Mouse (Mus musculus) right cerebral cortex, postnatal 25 days (tissue): ENCODE results near the gene Efcab6.

Experiments
- DNase-seq: peaks from one replicate; pipeline ENCODE4 v3.0.0; 2022

Efcab6 gene

DNA sequence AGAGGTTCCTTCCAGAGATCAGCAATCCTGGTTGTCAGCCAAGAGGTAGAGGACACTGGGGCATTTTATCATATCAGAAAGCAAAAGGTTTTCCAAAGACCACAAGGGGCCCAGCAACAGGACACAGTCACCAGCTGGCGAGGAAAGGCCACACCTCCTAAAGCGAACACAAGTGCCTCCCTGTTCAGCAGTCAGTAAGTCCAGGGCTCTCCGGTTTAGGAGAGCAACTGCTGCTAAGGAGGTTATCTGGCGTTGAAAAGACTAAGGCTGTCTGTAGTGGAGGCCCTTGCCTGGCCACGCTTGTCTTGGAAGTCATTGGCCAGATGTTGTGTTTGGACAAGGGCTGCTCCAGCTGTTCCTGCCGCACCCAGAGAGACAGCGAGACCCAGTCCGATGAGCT lies 100.1 kb downstream of the Efcab6 start:
- DNase-seq = no peak

DNA sequence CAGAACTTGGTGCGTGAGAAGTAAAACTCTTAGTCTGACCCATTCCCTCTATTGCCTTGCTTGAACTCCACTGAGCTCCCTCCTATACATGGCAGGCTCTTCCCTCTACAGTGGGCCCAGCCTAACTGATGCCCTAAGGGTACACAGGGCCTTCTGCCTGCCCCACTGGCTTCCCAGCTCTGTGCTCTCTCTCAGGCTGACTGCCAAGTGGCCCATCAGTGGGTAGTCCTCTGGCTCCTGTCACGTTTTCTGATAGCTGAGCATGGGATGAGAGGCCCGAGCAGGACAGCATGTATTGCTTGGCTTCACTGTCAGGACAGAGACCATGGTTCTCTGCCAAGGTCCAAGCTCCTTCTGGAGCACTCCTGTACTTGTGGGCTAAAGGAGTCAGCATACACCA lies 106.8 kb downstream of the Efcab6 start:
- DNase-seq = no peak

DNA sequence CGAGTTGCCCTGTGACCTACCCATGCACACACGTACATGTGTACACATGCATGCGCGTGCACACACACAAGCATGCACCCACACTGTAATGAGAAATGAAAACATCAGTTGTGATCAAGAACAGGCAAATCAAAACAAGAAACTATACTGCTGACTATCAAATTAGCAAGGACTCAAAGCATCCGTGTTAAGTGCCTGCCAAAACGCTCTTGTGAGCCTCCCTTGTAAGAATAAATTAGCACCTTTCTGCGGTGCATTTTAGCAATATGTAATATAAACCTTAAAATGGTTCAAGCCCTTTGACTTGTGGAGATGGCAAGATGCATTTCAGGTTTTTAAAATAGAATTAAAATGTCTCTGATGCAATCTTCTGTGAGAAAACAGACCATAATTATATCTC lies 108.2 kb downstream of the Efcab6 start:
- DNase-seq = no peak

DNA sequence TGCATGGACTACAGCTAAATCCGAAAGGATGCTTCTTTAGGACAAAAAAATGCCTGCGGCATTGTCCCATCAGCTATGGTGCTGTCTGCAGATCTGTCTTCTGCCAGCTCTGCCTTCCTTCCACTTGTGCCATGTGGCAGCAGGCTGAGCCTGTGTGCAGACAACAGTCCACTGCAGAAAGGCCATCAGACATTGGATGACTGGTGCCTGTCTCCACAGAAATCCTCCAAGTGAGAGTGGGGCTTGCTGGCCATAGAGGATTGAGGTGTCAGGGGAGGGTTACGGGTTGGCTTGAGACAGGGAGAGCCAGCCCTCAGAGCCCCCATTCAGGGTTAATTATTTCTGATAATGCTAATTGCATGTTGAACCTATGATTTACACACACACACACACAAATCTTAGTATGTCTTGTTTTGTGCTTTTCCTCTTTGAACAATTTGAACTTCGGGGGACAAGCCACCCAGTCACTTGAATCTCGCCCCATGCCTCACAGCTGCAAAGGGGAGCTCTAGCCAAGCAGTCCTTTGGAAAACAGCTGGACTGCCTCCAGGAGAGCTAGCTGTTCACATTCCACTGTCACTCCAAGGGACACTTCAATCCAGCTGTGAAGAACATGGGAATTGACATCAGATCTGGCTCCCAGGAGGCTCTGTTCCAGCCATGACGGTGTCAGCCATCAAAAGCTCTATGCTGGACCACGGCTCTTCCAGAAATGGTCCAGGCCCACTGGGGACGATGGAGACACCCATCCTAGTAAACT lies 109.1 kb downstream of the Efcab6 start:
- DNase-seq = no peak

DNA sequence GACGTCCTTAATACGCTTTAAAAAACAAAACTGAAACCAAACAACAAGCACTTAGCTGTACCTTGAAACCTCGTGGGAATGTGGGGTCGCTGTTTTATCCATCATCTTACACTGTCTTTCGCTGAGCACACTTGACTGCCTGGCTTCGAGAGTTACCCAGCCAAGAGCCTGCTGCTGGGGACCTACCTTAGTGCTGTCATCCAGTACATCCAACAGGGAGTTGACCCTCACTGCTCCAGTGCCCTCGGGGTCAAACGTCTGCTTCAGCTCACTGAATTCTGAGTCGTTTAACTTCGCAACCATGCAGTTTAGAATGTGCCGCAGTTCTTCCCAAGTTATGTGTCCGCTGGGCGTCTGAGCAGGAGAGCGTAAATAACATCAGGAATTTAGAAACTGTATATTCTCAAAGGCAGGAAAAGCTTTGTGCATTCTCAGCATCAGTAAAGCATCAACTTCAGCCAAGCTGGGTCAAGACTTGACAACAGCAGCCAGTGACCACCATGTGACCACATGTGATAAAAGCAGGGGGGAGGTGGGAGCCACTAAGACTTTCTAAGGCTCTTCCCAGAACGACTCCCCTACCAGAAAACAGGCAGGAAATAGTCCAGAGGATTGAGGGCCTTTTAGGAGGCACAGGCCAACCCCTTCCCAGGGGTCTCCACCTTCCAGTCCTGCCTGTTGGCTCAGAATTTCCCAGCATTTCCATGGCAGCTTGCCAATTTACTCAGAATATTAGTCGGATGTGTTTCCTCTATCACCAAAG lies 115.3 kb downstream of the Efcab6 start:
- no peak for DNase-seq

DNA sequence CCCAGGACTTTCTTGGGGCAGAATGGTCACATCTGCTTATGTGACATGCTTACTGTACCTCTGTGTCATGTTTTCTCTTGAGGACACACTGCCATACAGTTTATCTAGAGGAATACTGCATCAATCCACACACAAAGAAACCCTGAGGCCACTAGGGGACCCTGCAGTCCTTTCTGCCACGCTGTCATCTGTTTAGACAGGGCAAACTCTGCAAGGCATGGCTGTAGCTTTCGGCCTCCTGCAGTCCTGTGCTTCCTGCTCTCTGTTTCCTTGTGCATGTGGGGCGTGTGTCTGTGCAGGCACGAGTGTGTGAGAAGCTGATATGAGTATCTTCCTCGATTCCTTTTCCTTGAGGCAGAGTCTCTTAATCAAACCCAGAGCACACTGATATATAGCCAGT lies 125.5 kb downstream of the Efcab6 start:
- no peak for DNase-seq

DNA sequence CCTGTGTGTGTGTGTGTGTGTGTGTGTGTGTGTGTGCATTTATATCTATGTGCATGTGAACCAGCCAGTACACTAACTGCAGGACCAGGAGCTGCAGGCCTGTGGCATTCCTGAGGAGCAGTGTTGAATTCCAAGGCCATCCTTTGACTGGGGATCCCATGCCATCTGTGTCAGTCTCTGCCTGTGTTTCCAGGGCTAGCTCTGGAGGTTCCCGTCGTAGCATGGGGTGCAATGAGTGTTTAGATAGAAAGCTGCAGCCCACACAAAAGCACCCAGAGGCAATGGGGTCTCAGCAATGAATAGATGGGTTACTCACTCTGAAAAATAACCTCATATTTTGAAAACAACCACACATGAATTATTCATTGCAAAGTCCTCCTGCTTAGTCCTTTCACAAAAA lies 126.7 kb downstream of the Efcab6 start:
- no peak for DNase-seq

DNA sequence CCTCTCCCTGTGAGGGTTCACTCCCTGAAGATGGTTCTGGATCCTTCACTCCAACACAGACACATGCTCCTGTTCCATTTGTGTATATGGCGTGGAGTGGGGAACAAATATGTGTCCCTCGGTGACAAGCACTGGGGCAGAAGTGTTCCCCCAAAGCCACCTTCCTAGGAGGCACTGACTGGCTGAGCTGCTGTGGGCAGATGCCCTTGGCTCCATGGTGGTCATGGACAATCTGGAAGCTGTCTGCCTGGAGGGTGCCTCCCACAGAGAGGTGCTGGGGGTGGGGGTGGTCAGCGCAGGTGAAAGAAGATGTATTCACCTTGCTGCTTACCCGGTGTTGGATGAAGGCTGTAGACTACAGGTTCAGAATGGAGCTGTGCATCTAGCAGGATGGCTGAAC lies 128.7 kb downstream of the Efcab6 start:
- DNase-seq = no peak

DNA sequence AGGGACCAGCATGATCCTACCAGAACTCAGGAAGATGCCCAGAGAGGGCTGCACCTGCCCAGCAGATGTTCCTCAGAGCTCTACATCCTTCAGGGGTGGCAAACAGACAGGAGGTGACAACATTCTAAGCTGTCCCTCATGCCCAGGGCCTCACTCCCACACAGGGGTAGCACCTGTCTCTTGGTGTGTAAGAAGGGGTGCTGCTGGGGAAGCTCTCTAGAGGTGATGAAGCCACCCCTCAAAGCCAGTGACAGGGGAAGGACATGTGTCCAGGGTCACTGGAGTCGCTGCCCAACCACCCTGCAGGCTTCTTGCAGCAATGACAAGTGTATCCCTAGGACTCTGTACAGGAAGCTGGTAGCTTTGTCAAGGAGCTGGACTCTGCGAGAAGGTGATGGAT lies 130.4 kb downstream of the Efcab6 start:
- no peak for DNase-seq

DNA sequence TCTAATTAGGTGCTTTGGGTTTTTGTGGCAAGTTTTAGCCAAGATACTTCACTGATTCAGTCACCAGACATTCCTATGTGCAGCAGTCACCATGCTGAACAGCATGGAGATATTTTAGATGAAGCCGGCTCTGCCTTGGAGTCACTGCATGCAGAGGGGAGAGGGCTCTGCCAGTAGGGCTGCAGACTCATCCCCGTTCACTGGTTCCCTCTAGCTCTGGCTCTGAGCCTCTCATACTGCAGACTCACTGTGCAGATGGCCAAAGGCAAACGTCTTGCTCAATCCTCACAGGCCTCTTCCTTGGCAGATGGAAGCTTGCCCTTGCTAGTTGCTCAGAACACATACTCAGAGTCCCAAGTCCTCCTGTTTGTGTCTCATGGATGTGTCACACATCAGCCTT lies 139.8 kb downstream of the Efcab6 start:
- no peak for DNase-seq

DNA sequence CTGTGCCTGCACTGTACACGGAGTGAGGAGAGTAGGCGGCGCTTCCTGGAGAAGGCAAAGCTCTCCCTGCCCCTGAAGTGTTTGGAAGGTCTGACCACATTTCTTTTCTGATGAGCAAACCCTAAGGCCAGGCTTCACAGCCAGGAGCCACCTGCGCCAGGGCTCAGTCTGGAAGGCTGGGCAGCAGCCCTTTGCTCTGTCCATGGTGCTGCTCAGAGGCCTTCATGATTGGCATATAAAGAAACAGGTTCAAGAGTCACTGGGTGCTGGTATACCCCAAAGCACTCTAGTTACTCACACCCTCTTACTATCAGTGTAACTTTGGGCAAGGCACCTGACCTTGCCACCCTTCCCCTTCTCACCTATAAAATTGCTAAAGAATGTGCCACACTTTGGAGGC lies 140.5 kb downstream of the Efcab6 start:
- DNase-seq = no peak

DNA sequence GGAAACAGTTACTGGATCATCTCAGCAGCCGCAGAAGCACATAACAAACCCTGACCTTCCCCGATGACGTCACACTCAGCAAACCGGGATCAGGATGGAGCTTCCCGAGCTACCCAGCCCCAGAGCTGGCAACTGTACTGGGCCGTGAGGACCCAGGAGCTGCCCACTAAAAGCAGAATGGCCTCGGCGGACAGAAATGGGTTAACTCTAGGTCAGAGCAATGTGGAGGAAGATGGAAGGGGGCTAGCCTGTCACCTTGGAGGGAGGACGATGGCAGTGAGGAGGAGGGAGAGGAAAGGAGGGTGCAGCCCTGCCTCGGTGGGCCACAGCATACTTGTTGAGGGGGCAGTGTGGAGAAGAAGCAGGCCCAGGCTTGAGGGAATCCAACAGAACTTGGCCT lies 149.8 kb downstream of the Efcab6 start:
- no peak for DNase-seq

DNA sequence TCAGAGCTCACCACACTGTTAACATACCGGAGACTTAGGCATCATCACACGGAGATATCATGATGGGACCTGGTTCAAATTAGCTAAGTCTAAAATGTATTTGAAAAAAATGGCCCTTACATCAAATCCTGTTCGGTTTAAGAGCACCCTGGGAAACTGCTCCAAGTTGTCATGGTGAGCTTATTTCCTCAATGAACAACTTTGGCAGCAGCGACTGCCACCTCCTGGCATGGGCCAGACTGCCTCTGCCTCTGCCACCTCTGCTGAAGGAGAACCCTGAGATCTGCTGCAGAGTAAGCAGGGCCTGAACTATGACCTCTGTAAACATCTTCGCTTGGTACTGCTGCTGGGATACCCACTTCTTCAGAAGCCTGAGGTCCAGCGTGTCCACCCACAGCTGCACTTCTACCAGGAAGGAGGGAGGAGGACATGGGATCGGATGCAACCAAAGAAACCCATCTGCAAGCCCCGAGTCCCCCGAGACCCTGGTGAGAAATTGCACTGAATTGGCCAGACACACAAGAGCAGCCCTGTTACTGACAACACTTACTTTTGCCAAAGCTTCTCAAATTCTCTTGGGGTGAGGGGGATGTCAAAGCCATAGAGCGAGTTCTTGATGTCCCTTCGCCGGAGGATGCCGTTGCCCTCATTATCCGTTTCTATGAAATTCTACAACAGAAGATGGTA lies 152.0 kb downstream of the Efcab6 start:
- DNase-seq = no peak

DNA sequence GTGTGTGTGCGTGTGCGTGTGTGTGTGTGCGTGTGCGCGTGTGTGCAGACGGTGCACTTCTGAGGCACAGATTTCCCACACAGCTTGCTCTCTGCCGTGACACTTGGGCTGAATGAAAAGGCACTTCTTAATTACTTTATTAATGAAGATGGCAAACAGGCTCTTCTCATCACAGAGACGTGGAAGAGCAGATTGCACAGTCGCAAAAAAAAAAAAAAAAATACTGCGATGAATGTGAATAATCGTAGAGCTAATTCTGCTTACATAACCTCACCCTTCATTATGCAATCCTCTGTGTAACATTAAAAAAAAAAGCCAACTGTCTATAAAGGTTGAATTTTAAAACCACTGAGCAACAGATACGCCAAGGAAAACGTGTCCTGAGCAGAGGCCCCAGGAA lies 158.7 kb downstream of the Efcab6 start:
- DNase-seq = no peak

DNA sequence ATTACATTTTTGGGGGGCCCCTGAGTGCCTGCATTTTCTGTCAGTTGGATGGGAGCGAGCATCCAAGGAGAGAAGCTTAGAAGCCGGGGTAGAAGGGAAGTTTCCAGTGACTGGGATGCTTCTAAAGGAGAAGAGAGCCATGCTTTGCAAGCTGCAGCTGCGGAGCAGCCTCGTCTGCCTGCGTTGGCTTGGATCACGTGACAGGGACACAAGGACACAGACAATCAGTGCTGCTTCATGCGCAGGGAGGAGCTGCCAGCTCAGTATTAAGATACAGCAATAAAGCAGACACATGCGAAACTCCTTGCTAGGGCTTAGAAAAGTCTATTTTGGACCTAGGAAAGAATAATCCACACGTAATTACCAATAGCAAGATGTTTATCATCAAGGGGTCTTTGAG lies 167.9 kb downstream of the Efcab6 start:
- peak; percentile 53 for DNase-seq

DNA sequence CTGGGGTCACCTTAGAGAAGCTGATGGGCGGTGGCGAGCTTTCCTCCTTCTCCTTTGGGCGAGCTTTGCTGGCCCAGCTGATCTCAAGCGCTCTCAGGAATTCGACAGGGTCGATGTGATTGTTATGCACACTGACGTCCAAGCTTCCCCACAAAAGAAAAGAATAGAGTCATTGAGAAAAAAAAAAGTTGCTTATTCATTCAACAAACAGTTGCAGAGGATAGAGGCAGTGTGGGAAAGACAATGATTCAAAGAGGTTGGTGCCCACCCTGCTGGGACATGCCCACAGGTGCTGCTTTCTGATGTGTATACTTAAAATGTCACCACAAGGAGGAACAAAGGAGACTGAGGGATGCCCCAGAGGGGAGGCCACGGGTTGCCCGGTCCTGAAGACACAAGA lies 169.2 kb downstream of the Efcab6 start:
- no peak for DNase-seq

DNA sequence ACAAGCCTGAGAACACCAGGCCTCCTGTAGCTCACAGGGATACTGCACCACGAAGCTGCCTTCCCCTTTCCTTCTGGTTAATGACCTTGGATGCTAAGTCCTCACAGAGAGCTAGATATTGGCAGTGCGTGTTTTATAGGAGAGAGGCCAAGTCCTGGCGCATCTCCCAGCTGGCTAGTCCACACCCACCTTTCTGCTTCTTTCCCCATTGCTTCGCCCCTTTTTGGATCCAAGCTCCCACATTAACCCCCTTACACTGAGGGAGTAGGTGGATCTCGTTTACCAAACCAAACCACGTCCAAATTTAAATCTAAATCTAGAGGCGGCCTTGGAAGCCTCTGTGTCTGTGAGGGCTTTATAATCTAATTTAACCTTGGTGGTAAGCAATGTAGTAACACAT lies 170.9 kb downstream of the Efcab6 start:
- DNase-seq = peak; percentile 36

DNA sequence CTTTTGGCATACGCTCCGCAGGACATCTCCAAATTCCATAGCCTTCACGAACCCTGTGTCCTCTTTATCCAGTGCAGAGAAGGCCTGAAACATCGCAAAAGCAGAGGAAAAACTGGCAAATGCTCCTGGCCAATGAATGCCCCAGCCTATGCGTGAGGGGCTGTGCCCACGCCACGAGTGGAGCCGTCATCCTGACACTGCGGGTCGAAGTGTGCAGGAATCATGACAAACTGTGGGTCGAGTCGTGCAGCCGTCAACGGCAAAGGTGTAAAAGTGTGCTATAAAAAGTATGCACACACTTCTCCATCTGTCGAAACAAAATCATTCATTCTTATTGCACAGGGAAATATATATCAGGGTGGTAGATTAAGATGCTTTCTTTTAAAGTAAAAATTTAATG lies 172.3 kb downstream of the Efcab6 start:
- DNase-seq = no peak

DNA sequence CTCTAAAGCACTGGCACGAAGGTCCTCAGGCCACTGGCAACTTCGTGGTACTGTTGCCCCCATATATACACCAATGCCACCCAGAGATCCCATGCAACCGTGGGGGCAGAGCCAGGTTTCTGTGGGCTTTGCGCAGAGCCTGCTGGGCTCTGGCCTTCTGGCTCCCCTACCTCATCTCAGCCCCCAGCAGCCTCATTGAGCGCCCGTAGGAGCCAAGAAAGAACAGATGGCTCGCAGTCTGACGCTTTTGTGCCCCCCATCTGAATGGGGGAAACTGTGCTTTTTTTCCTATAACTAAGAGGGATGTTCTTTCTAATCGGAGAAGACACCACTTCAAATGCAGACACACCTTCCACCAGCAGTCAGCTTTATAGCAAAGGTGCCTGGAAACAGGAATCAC lies 180.9 kb downstream of the Efcab6 start:
- DNase-seq = no peak

DNA sequence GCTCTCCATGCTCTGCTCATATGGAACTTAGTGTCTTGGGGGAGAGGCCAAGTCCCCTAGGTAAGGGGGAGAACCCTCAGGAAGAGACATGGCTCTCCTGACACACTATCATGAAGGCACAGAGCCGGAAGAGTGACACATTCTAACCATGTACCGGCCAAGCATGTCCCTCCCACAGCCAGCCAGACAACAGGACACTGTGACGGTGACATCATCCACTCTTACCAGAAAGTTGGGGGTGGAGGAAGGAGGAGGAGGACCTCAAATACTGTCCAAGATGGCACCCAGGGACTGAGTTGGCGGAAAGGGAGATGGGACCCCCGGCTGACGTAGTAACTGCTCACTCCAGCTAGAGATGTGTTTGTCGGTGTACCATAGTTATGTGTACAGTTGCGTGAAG lies 181.4 kb downstream of the Efcab6 start:
- DNase-seq = no peak

DNA sequence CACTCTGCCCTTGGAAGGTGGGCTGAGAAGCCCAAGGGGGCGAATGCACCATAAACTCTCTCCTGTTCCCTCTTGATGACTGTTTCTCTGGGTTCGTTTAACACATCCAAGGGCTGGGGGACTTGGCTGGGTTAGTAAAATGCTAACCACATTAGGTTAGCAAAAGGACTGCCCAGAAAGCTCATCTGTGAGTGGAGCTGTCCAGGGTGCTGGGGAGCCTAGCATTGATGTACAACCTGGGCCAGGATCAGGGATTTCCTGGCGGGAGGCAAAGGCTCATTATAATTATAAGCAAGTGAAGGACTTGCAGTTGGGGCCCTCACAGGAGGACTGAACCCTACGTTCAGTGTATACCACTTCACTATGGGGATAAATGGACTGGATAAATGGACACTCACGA lies 185.3 kb downstream of the Efcab6 start:
- no peak for DNase-seq

DNA sequence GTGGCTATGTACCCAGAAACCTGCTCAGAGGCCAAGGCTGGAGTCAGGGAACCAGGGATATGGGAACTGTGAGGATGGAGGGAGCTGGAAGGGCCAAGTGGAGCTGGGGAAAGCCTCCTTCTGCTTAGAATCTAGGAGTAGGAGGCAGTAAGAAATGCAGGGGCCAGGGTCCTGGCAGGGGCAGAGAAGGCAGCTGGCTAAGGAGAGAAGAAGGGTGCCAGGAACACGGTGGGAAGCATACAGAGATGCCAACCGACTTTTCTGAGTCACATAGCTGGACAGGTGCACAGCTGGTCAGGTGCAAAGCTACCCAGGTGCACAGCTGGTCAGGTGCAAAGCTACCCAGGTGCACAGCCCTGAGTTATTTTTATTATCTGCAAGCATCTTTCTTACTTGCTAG lies 187.3 kb downstream of the Efcab6 start:
- no peak for DNase-seq

DNA sequence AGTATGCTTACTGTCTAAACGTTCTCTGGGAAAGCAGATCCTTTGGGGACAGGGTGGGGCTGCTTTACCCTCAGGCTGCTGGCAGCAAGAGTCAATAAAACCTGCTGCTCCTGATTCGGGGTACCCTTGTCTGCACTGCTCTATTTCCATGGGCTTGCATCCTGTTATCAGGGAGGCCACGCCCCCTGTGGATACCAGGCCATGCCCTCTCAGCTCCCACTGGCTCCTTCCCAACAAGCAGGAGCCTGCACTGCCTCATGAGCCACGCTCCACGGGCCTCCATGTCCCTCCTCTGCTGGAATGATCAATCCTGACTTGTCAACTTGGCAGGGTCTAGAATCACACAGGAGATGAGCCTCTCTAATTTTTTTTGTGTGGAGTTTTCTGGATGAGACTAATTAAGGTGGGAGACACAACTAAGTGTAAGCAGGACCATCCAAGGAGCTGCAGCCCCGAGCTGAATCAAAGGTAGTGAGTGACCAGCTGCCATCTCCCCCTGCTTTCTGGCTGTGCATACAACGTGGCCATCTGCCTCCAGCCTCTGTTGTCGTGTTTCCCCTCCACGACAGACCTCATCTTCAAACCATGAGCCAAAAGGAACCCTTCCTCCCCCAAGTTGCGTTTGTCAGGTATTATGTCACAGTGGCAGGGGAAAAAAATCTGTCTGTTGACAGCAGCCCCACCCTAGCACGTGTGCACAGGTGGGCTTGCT lies 187.9 kb downstream of the Efcab6 start:
- DNase-seq = no peak

DNA sequence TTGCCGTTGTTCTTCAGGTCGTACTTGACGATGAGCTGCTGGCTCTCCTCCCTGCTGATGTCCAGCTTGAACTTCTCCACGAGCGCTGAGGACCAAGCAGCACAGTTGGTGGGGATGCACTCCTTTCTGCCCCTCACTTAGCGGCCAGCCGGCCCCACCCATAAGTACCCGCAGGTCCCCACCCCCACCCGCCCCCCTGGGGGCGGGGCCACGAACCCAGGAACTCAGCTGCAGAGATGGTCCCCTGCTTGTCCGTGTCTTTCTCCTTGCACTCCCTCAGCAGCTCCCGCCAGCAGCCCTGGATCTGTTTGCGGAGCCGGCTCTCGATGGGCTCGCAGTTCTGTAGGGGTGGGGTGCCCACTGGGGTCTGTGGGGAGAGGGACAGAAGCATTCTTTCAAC lies 194.2 kb downstream of the Efcab6 start:
- DNase-seq = no peak
